In genomic region chr11:101229361-101229900, GRCm38 (mm10) we compare ENCODE assay signal across 8 mouse cellular contexts. TPM values are rescaled to one million over a fixed set of nuclear protein-coding genes. Genes with fewer than 3 reads are reported as not detected.
DNase-seq lines count a peak whose midpoint lies in the region; ATAC-seq and TF ChIP-seq lines count a peak whose summit lies in the region.

No protein-coding gene starts in this region.

- no peaks in the 10 kb centered on the region for H3K27me3 ChIP-seq in lung, embryonic 14.5 days (ENCODE audit: insufficient read depth, low read length)
- peaks cover 5% of the 10 kb centered on the region; the same call in 1 of the 2 replicates for H3K27me3 ChIP-seq in embryonic facial prominence, embryonic 10.5 days (replicated peaks; ENCODE audit: low read depth, poor library complexity, severe bottlenecking)
- H3K27me3 ChIP-seq in heart, embryonic 15.5 days, result 0 out of 2 replicates have a peak, but pooled peaks cover 3% of the 10 kb centered on the region

- TF ChIP-seq CTCF in lung, embryonic 14.5 days (IDR thresholded peaks at IDR 0.05; ENCODE audit: low read depth), result no peak

- peak overlapping the region; percentile 62 for H3K4me2 ChIP-seq in lung, embryonic 14.5 days
- no peak overlapping the region for H3K4me2 ChIP-seq in heart, embryonic 15.5 days

- DNase-seq in lung, embryonic 14.5 days, result peak; percentile 47
- DNase-seq in lung, postnatal 25 days (ENCODE audit: low spot score), result no peak
- no peak for DNase-seq in embryonic facial prominence, embryonic 10.5 days (ENCODE audit: low spot score)
- peak; percentile 66 for DNase-seq in lung, postnatal 10 days
- no peak for DNase-seq in embryo, embryonic 10.5 days (ENCODE audit: low spot score)
- DNase-seq in frontal cortex, postnatal 10 days (ENCODE audit: low spot score in 2 of 2), result no peak
- no peak for DNase-seq in cerebellum, adult 9-11 months

- ATAC-seq in lung, embryonic 14.5 days (ENCODE audit: insufficient read depth), result no peak
- ATAC-seq in heart, embryonic 15.5 days (replicated peaks; ENCODE audit: insufficient number of reproducible peaks, insufficient read depth, low FRiP score, low read depth), result no peak

- 31% methylated on average over 8 of the region's 8 CpGs for WGBS in lung, embryonic 14.5 days
- WGBS in embryonic facial prominence, embryonic 10.5 days, result 29% methylated on average over 8 of the region's 8 CpGs
- WGBS in heart, embryonic 15.5 days, result 20% methylated on average over 8 of the region's 8 CpGs

- H3K9me3 ChIP-seq in lung, embryonic 14.5 days (ENCODE audit: low read depth, low read length), result no peaks in the 10 kb centered on the region
- H3K9me3 ChIP-seq in embryonic facial prominence, embryonic 10.5 days, result no peaks in the 10 kb centered on the region
- H3K9me3 ChIP-seq in heart, embryonic 15.5 days (replicated peaks), result no peaks in the 10 kb centered on the region

- H3K27ac ChIP-seq in lung, embryonic 14.5 days (ENCODE audit: low read depth), result peak overlapping the region; percentile 95
- H3K27ac ChIP-seq in embryonic facial prominence, embryonic 10.5 days (replicated peaks), result peak overlapping the region; percentile 86
- H3K27ac ChIP-seq in heart, embryonic 15.5 days, result peak overlapping the region; percentile 92

- H3K9ac ChIP-seq in lung, embryonic 14.5 days, result no peak overlapping the region
- H3K9ac ChIP-seq in heart, embryonic 15.5 days, result no peak overlapping the region

- H3K4me3 ChIP-seq in lung, embryonic 14.5 days (ENCODE audit: low read depth, low read length), result no peak overlapping the region
- H3K4me3 ChIP-seq in embryonic facial prominence, embryonic 10.5 days, result no peak overlapping the region
- no peak overlapping the region for H3K4me3 ChIP-seq in heart, embryonic 15.5 days

- peaks cover 21% of the 10 kb centered on the region for H3K4me1 ChIP-seq in lung, embryonic 14.5 days (ENCODE audit: insufficient read depth)
- H3K4me1 ChIP-seq in embryonic facial prominence, embryonic 10.5 days, result peaks cover 52% of the 10 kb centered on the region
- H3K4me1 ChIP-seq in heart, embryonic 15.5 days (replicated peaks), result peaks cover 25% of the 10 kb centered on the region

- H3K36me3 ChIP-seq in lung, embryonic 14.5 days (ENCODE audit: insufficient read depth), result no peaks in the 10 kb centered on the region
- H3K36me3 ChIP-seq in embryonic facial prominence, embryonic 10.5 days (replicated peaks), result no peaks in the 10 kb centered on the region
- H3K36me3 ChIP-seq in heart, embryonic 15.5 days, result no peaks in the 10 kb centered on the region

RNA-seq across cellular contexts. Expression of gene Ezh1, which starts 3.2 kb away (rescaled TPM):
- 17.4 and 18.9 TPM in 2 replicates for polyA plus RNA-seq in lung, embryonic 14.5 days (2014; fragmentation: Nextera tagmentation; extraction: Ambion mirVana)
- 13.3 and 14.5 TPM in 2 replicates for polyA plus RNA-seq in embryonic facial prominence, embryonic 10.5 days (2016; fragmentation: Nextera tagmentation; extraction: Ambion mirVana)
- polyA plus RNA-seq in heart, embryonic 15.5 days (2015; fragmentation: Nextera tagmentation; extraction: Ambion mirVana), result 13.3 and 15.0 TPM in 2 replicates

RNA-seq across cellular contexts. Expression of gene Ramp2, which starts 16.4 kb away (rescaled TPM):
- polyA plus RNA-seq in lung, embryonic 14.5 days (2014; fragmentation: Nextera tagmentation; extraction: Ambion mirVana), result 271 and 276 TPM in 2 replicates
- polyA plus RNA-seq in embryonic facial prominence, embryonic 10.5 days (2016; fragmentation: Nextera tagmentation; extraction: Ambion mirVana), result 66.4 and 68.4 TPM in 2 replicates
- polyA plus RNA-seq in heart, embryonic 15.5 days (2015; fragmentation: Nextera tagmentation; extraction: Ambion mirVana), result 196 and 210 TPM in 2 replicates

RNA-seq across cellular contexts. Expression of gene Vps25, which starts 24.1 kb away (rescaled TPM):
- polyA plus RNA-seq in lung, embryonic 14.5 days (2014; fragmentation: Nextera tagmentation; extraction: Ambion mirVana), result 132 and 139 TPM in 2 replicates
- 124 TPM in 2 replicates for polyA plus RNA-seq in embryonic facial prominence, embryonic 10.5 days (2016; fragmentation: Nextera tagmentation; extraction: Ambion mirVana)
- polyA plus RNA-seq in heart, embryonic 15.5 days (2015; fragmentation: Nextera tagmentation; extraction: Ambion mirVana), result 89.1 and 106 TPM in 2 replicates

RNA-seq across cellular contexts. Expression of gene Wnk4, which starts 30.9 kb away (rescaled TPM):
- 5.3 and 5.8 TPM in 2 replicates for polyA plus RNA-seq in lung, embryonic 14.5 days (2014; fragmentation: Nextera tagmentation; extraction: Ambion mirVana)
- polyA plus RNA-seq in embryonic facial prominence, embryonic 10.5 days (2016; fragmentation: Nextera tagmentation; extraction: Ambion mirVana), result 6.0 and 8.3 TPM in 2 replicates
- 4.1 and 7.2 TPM in 2 replicates for polyA plus RNA-seq in heart, embryonic 15.5 days (2015; fragmentation: Nextera tagmentation; extraction: Ambion mirVana)

RNA-seq across cellular contexts. Expression of gene Cntd1, which starts 49.4 kb away (rescaled TPM):
- 1.0 and 1.9 TPM in 2 replicates for polyA plus RNA-seq in lung, embryonic 14.5 days (2014; fragmentation: Nextera tagmentation; extraction: Ambion mirVana)
- polyA plus RNA-seq in embryonic facial prominence, embryonic 10.5 days (2016; fragmentation: Nextera tagmentation; extraction: Ambion mirVana), result 1.3 and 1.4 TPM in 2 replicates
- 0.61 and 0.68 TPM in 2 replicates for polyA plus RNA-seq in heart, embryonic 15.5 days (2015; fragmentation: Nextera tagmentation; extraction: Ambion mirVana)

Comparison
In these comparisons a context has a peak if more than half of its experiments do, and no peak if none do; other contexts are left out.
1. DNase-seq: peak in lung, embryonic 14.5 days (single experiment) and lung, postnatal 10 days (single experiment); none in lung, postnatal 25 days (single experiment), embryonic facial prominence, embryonic 10.5 days (single experiment), embryo, embryonic 10.5 days (single experiment), frontal cortex, postnatal 10 days (0 of 2) and cerebellum, adult 9-11 months (single experiment).
2. Peak in every context shown above with its lines, with median percentiles within 50 percentile points of each other: H3K27ac ChIP-seq.